Mouse (Mus musculus) ES-E14 (cell line): ENCODE measurements around the gene Gm28051.

Source experiments
- CHD2 ChIP-seq: IDR thresholded peaks from 2 replicates; pipeline ENCODE4 v1.6.1; 2014; ENCODE audit warnings: mild to moderate bottlenecking, low read depth, low read length, inconsistent platforms
- MAFK ChIP-seq: IDR thresholded peaks from 2 replicates; pipeline ENCODE4 v1.6.1; 2014; ENCODE audit warnings: mild to moderate bottlenecking, low read depth, low read length, inconsistent platforms; ENCODE audit not compliant: insufficient read depth
- ZC3H11A ChIP-seq: IDR thresholded peaks from 2 replicates; pipeline ENCODE4 v1.6.1; 2012; ENCODE audit warnings: low read depth, mild to moderate bottlenecking, inconsistent platforms, low read length, borderline replicate concordance
- ZNF384 ChIP-seq: IDR thresholded peaks from 2 replicates; pipeline ENCODE4 v1.6.1; 2012; ENCODE audit warnings: low read depth, low read length, inconsistent platforms

DNA sequence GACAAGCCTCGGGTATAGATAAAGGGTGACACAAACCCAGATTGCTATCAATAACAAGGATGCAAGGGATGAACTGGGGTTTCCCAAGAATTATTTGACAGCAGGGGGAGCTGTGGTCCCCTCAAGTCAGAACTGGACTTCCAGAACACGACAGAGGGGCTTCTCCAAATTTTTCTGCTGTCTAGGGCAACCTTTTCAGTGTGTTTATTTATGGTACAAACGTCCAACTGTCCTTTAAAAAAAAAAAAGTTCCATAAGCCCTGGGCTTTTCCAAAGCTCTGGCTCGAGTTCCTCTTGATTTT is 54.5 kb downstream of the Gm28051 start:
- TF ChIP-seq ZC3H11A (no peak), ZNF384 (no peak), MAFK (no peak), CHD2 (no peak)
